Mouse (Mus musculus): Measurements from ENCODE around the gene Ildr1. TPM values are rescaled to one million over a fixed set of nuclear protein-coding genes. Genes with fewer than 3 reads are reported as not detected.

Ildr1 gene
- total RNA-seq, 2 experiments from 2014 or later: not detected

DNA sequence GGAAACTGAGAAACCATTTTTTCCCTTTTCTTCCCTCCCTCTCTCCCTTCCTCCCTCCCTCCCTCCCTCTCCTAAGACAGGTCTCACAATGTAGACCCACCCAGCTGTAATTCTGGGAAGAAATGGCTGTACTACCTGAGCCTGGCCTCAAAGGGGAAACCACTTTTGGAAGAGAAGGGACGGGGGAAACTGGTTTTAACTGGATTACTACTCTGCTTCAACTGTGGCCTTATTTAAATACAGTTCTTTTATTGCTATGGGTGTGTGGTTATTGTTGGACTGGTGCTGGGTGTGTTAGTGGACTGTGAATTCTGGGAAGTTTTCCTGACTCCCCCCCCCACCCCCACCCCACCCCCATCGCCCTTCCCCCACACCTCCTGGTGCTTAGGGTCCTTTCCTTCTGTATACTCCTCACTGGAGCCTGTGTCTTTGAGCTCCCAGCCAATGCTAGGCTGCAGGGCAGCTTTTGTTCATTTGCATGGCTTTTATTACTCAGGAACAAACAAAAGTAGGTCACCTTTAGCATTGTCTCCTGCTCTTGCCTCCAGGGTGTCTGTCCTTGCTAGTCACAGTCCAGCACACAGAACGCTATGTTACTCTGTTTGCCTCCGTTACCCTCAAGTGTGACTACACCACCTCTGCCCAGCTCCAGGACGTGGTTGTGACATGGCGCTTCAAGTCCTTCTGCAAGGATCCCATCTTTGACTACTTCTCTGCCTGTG lies 14.1 kb downstream of the Ildr1 start:
- DNase-seq: no peak

- DNase-seq: no peak
Observed at GRCm38 (mm10) chr16:36708751-36709150, 15.0 kb downstream of the Ildr1 start.

GRCm38 (mm10) chr16:36709405-36709804 lies 15.6 kb downstream of the Ildr1 start:
- no peak for DNase-seq

DNA sequence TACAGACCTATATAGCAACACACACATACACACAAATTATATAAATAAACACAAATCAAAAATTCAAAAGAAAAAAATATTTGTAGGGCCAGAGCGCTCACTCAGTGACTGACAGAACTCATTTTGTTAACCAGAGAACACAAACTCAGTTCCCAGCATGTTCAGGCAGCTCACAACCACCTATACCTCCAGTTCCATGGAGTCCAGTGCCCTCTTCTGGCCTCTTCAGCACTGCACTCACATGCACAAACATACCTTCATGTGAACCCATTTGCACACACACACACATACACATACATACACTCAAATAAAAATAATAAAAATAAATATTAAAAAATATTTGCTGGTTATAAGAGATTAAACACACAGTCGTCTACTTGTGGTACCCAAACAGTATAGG lies 17.0 kb downstream of the Ildr1 start:
- DNase-seq: no peak

- no peak for DNase-seq
Observed at GRCm38 (mm10) chr16:36711760-36712159, 18.0 kb downstream of the Ildr1 start.

DNA sequence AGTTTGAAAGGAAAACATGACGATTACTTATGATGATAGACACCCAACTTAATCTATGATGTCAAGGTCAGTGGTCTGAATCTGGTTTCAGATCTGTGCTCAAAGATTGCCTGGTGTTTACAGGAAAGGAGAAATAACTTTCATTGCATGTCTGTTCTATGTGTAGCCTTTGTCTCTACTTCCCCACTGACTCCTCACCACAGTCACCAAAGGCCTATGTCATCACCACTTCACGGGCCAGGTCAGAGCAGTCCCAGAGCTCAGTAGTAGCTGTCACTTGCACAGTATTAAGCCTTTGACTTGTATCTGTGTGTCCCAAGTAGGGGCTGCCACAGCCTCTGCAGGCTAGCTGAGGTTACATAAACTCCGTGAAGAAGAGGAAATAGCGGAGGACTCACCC lies 23.7 kb downstream of the Ildr1 start:
- no peak for DNase-seq

DNA sequence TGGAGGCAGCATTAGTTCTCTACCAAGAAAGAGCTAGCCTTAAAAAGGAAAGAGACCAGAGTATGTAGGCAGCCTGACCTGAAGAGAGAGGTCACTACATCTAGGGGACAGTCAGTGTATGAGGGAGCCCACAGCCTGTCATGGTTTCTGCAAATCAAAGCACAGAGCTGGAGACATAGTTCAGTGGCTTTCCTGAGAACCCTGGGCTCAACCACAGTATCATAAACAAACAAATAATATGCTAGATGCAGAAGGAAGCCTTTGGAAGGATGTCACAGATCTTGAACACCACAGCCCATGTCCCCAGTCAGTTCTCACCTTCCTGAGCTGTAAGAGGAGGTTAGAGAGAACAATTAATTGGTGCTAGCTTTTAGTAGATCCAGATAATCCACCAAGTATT lies 24.9 kb downstream of the Ildr1 start:
- no peak for DNase-seq

DNA sequence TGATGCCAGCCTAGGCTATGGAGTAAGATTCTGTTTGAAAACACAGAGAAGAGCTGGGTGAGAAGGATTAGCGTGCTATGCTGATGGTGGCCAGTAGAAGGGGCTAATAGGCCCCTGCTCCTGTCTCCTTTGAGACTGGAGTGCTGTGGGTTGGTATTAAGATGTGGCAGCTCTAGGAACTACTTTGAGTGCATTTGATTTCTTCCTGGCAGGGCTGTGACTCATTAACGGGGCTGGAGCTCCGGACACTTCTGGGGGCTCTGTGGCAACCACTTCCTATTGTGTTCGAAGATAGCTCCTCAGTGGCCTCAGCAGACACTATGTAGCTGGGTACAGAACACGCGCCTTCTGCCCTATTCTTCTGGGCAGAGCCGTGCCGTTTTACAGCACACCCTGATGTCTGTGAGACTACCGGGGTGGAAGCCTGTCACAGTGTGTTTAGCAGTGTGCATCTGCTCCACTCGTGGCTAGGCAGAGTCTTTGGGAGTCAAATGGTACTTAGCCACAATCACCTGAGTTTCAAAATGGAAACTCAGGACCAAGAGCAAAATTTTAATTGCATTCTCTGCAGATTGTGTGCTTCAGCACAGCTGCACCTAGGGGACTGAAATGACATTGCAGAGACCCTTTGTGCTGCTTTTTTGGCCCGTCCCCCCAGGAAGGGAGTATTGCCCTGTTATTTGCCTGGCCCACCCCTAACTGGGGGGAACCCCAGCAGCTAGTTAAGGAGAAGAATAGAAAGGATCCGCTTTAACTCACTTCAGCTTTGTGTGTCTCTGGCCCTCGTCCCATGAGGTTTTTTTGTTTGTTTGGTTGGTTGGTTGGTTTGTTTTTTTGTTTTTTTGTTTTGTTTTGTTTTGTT lies 26.6 kb downstream of the Ildr1 start:
- no peak for DNase-seq

GRCm38 (mm10) chr16:36722739-36723138 lies 29.0 kb downstream of the Ildr1 start:
- DNase-seq: no peak

GRCm38 (mm10) chr16:36723880-36724443 lies 30.2 kb downstream of the Ildr1 start:
- DNase-seq: no peak

DNA sequence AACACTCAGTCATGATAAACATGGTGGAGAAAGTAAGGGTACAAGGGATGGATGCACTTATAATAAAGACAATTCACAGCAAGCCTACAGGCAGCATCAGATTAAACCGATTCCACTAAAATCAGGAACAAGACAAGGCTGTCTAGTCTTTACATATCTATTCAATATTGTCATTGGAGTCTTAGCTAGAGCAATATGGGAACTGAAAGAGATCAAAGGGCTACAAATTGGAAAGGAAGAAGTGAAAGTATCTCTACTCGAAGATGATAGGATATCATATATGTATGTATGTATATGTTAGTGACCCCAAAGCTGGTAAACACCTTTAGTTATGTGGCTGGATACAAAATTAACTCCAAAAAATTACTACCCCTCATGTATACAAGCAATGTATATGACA lies 35.2 kb downstream of the Ildr1 start:
- DNase-seq: no peak

GRCm38 (mm10) chr16:36732572-36732971 lies 38.8 kb downstream of the Ildr1 start:
- DNase-seq: no peak

DNA sequence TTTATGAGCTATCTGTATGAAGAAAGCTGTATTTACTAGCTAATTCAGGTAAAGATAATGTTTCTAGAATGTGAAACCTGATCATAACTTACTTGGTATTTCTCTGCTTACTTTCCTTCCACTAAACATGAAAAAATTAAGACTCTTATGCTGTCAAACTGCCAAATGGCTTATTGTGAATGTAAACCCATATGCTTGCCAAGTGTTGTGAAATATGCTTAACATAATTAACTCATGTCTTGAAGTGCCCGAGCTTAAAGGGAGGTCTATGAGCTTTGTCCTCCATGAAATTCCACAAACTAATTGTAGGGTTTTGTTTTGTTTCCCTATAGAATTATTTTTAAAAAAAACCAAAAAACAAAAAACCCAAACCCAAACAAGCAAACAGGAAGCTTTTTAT lies 40.0 kb downstream of the Ildr1 start:
- no peak for DNase-seq

DNA sequence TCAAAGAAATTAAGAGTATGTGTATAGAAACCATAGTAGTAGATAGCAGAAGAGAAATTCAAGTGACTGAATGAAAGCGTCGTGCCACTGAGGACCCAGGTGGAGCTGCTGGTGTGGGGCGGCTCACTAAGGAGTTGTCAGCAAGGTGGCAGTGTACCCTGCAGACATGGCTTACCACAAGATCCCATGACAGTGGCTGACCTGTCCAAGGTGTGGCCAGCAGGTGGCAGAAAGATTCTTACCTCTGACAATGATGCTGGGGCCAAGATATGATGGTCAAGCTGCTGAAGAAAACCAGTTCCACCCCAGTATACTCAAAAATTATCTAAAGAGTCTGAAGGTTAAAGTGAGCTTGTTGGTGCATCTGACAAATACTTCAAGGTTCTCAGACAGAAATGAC lies 41.6 kb downstream of the Ildr1 start:
- no peak for DNase-seq

GRCm38 (mm10) chr16:36739404-36739930 lies 45.7 kb downstream of the Ildr1 start:
- DNase-seq: no peak

DNA sequence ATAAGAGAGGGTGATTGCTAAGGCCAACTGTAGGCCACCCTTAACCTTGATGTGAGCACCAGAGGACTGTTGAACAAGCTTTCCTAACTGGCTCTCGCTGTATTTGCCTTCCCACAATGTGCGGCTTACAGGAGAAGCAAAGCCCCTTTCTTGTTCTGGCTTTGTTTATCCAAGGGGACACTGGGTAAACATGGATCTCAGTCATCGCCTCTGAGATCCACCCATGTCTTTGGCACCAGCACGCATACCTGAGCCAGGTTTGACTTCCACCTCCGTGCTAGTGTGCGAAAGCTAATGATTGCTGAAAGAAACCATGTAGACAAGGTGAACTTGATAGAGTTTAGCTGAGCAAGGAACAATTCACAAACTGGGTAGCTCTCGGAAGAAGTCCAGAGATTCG lies 49.8 kb downstream of the Ildr1 start:
- DNase-seq: no peak

GRCm38 (mm10) chr16:36747068-36747467 lies 53.3 kb downstream of the Ildr1 start:
- no peak for DNase-seq

DNA sequence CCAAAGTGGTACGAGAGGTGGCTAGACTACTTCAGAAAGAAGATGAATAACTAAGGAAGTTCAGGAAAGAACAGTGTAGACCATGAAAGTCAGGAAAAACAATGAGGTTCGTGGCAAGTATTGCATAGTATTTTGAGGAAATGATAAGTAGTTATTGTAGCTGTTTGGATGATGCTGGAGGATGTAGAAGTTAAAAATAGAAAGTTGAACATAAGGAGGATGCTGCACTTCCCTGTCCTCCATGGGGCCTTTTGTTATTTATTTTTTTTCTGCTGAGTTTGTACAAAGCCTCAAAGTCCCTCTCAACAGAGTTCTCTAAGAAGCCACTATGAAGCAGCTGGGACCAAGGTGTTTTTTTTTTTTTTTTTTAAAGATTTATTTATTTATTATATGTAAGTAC lies 54.0 kb downstream of the Ildr1 start:
- no peak for DNase-seq

GRCm38 (mm10) chr16:36751979-36752378 lies 58.2 kb downstream of the Ildr1 start:
- DNase-seq: no peak

DNA sequence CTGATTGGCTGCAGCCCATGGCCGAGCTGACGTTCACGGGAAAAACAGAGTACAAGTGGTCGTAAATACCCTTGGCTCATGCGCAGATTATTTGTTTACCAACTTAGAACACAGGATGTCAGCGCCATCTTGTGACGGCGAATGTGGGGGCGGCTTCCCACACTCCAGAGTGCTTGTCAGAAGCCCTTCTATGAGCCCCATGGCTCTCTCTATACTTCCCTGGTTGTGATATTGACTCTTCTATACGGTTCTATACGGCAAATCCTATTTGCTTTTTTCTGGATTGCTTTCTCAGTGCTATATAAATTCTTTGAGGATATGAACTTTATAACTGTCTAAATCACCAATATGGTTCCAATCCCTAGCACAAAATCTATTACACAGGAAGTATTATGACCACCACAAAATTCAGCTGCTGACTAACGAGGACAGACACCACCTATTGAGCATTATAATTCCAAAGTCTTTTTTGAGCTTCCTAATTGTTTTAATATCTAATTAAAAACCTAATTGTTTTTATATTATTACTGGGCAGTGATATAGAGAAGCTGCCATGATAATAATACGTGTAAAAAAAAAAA lies 76.5 kb downstream of the Ildr1 start:
- DNase-seq: no peak

GRCm38 (mm10) chr16:36770830-36771229 lies 77.1 kb downstream of the Ildr1 start:
- no peak for DNase-seq

DNA sequence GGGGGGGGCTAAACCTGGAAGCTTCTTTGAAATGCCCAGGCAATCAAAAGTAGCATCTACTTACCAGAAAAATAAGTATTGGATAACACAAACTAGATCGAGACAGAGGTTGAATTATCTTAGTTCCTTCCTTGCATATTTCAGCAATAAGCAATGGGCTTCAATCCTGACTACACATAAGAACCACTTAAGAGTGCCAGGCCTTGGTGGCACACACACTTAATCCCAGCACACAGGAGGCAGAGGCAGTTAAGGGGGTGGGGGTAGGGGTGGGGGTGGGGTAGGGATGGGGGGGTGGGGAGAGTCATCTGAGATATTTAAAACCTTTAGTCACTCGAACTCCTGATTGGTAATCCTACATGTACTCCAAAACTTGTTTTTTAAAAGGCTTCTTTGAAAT lies 77.5 kb downstream of the Ildr1 start:
- DNase-seq: no peak

GRCm38 (mm10) chr16:36771703-36772102 lies 77.9 kb downstream of the Ildr1 start:
- no peak for DNase-seq
